Mouse (Mus musculus) forebrain, embryonic 11.5 days (tissue): ENCODE measurements at regions not wholly inside any gene's neighbourhood (a gene's known extent, or its start where the extent isn't known, plus 50 kb on each side); places are given as distances from the start of the nearest gene placed in this dataset.

ENCODE experiments used
- ATAC-seq: fragments of 200-750 bp; cut with Nextera tagmentation; replicated peaks from 2 replicates; pipeline ENCODE4 v1.8.0; 2017; ENCODE audit warnings: moderate TSS enrichment; ENCODE audit not compliant: low FRiP score
- DNase-seq: peaks from one replicate; pipeline ENCODE4 v3.0.0-alpha.2; 2017; ENCODE audit warnings: low spot score
- H3K27ac ChIP-seq: fragments of 300-500 bp; sonication (generic); 2 replicates; pipeline ENCODE4 v1.5.1; 2014; ENCODE audit warnings: low read depth, low read length
- H3K27me3 ChIP-seq: fragments of 300-500 bp; sonication (generic); 2 replicates; pipeline ENCODE4 v1.6.1; 2014; ENCODE audit warnings: mild to moderate bottlenecking, low read length, mixed read lengths; ENCODE audit not compliant: control insufficient read depth, insufficient read depth
- H3K36me3 ChIP-seq: fragments of 300-500 bp; sonication (generic); 2 replicates; pipeline ENCODE4 v1.6.1; 2014; ENCODE audit warnings: mild to moderate bottlenecking, low read length, moderate library complexity, mixed read lengths; ENCODE audit not compliant: control insufficient read depth, insufficient read depth
- H3K4me1 ChIP-seq: fragments of 300-500 bp; sonication (generic); replicated peaks from 2 replicates; pipeline ENCODE4 v1.6.1; 2014; ENCODE audit warnings: low read length, mixed read lengths; ENCODE audit not compliant: control insufficient read depth, insufficient read depth
- H3K4me2 ChIP-seq: fragments of 300-500 bp; sonication (generic); 2 replicates; pipeline ENCODE4 v1.6.1; 2014; ENCODE audit warnings: low read depth, mild to moderate bottlenecking, low read length, moderate library complexity, mixed read lengths; ENCODE audit not compliant: severe bottlenecking
- H3K4me3 ChIP-seq: fragments of 300-500 bp; sonication (generic); 2 replicates; pipeline ENCODE4 v1.5.1; 2014; ENCODE audit warnings: low read depth, low read length
- H3K9ac ChIP-seq: fragments of 300-500 bp; sonication (generic); 2 replicates; pipeline ENCODE4 v1.6.1; 2014; ENCODE audit warnings: low read length
- H3K9me3 ChIP-seq: fragments of 300-500 bp; sonication (generic); 2 replicates; pipeline ENCODE4 v1.6.1; 2016; ENCODE audit warnings: low read length, mixed read lengths; ENCODE audit not compliant: control insufficient read depth
- WGBS: fragments of 180-500 bp; shearing (Covaris S2); extraction: QIAGEN DNeasy Blood & Tissue Kit; methylation state at CpG from one replicate; pipeline ENCODE4 v1.1.7; 2014; 5-methylcytosine and 5-hydroxymethylcytosine counted together

- H3K4me2 ChIP-seq = no peak overlapping the region
- H3K4me1 ChIP-seq = peaks cover 5% of the 10 kb centered on the region; the same call in 1 of the 2 replicates
- no peak overlapping the region for H3K9ac ChIP-seq
- H3K4me3 ChIP-seq = no peak overlapping the region
- no peaks in the 10 kb centered on the region for H3K27me3 ChIP-seq
- H3K27ac ChIP-seq = no peak overlapping the region
- ATAC-seq (no peak), DNase-seq (no peak)
- 89% methylated on average over 12 of the region's 12 CpGs for WGBS
- H3K36me3 ChIP-seq = no peaks in the 10 kb centered on the region
- no peaks in the 10 kb centered on the region for H3K9me3 ChIP-seq
Observed at GRCm38 (mm10) chr8:104039526-104039925, 61.9 kb upstream of the Cdh5 start.

DNA sequence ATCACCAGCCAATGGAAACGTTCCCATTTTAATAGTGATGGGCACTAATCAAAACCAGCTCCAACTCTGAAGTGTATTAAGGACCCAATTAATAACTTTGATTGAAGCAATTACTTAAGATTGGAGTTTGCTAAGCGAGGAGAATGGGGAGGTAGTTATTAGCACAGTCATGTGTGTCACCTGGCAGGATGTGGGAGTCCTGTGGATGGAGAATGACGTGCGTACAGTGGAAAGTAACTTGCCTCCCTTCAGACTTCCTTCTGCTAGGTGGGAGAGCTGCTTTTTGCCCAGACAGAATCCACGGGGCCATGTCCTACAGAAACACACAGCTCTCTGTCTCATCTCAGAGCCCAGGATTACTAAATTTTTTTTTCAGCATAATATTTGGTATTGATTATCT is 59.9 kb upstream of the Cdh5 start:
- Histone ChIP-seq H3K4me3 (no peak overlapping the region), H3K9ac (no peak overlapping the region), H3K27me3 (no peaks in the 10 kb centered on the region), H3K27ac (no peak overlapping the region), H3K36me3 (no peaks in the 10 kb centered on the region), H3K4me2 (no peak overlapping the region), H3K4me1 (peaks cover 5% of the 10 kb centered on the region; the same call in 1 of the 2 replicates), H3K9me3 (no peaks in the 10 kb centered on the region; the same call in 1 of the 2 replicates)
- DNase-seq (no peak), ATAC-seq (no peak)
- 77% methylated on average over 5 of the region's 5 CpGs for WGBS

- Histone ChIP-seq H3K27me3 (no peaks in the 10 kb centered on the region), H3K9me3 (no peaks in the 10 kb centered on the region; the same call in 1 of the 2 replicates), H3K4me3 (no peak overlapping the region), H3K27ac (no peak overlapping the region), H3K36me3 (no peaks in the 10 kb centered on the region), H3K4me1 (peaks cover 5% of the 10 kb centered on the region; the same call in 1 of the 2 replicates), H3K9ac (no peak overlapping the region), H3K4me2 (no peak overlapping the region)
- DNase-seq (no peak), ATAC-seq (no peak)
- WGBS = 41% methylated on average over 8 of the region's 8 CpGs
Observed at GRCm38 (mm10) chr8:104042434-104042833, 59.0 kb upstream of the Cdh5 start.

GRCm38 (mm10) chr8:104048037-104048436 is 53.4 kb upstream of the Cdh5 start:
- DNase-seq (no peak), ATAC-seq (no peak)
- Histone ChIP-seq H3K4me3 (no peak overlapping the region), H3K4me2 (no peak overlapping the region), H3K27me3 (0 out of 2 replicates have a peak, but pooled peaks cover 2% of the 10 kb centered on the region), H3K36me3 (no peaks in the 10 kb centered on the region), H3K9ac (no peak overlapping the region), H3K9me3 (no peaks in the 10 kb centered on the region; the same call in 1 of the 2 replicates), H3K27ac (no peak overlapping the region), H3K4me1 (no peaks in the 10 kb centered on the region)
- WGBS = 89% methylated on average over 5 of the region's 5 CpGs

DNA sequence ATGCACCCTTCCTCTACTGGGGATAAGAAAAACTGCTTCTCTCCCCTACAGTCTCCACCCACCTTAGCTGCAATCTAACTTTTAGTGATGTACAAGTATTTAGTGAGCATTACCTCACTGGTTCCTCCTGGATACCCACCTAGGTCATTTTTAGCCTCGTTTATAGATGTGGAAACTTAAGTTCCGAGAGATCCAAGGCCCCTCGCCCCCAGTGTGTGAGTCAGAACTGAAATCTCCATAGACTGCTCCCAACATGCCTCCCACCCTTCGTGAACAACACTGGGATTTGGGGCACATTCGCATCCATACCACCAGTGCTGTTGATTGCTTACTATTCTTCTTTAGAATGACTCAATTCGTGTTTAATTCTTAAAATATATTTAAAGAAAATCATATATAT is 52.2 kb upstream of the Cdh5 start:
- DNase-seq (no peak), ATAC-seq (no peak)
- H3K4me2 ChIP-seq = no peak overlapping the region
- 0 out of 2 replicates have a peak, but pooled peaks cover 2% of the 10 kb centered on the region for H3K27me3 ChIP-seq
- no peaks in the 10 kb centered on the region for H3K36me3 ChIP-seq
- no peak overlapping the region for H3K27ac ChIP-seq
- H3K9ac ChIP-seq = no peak overlapping the region
- no peaks in the 10 kb centered on the region for H3K4me1 ChIP-seq
- no peaks in the 10 kb centered on the region; the same call in 1 of the 2 replicates for H3K9me3 ChIP-seq
- no peak overlapping the region for H3K4me3 ChIP-seq
- WGBS = 88% methylated on average over 6 of the region's 6 CpGs

DNA sequence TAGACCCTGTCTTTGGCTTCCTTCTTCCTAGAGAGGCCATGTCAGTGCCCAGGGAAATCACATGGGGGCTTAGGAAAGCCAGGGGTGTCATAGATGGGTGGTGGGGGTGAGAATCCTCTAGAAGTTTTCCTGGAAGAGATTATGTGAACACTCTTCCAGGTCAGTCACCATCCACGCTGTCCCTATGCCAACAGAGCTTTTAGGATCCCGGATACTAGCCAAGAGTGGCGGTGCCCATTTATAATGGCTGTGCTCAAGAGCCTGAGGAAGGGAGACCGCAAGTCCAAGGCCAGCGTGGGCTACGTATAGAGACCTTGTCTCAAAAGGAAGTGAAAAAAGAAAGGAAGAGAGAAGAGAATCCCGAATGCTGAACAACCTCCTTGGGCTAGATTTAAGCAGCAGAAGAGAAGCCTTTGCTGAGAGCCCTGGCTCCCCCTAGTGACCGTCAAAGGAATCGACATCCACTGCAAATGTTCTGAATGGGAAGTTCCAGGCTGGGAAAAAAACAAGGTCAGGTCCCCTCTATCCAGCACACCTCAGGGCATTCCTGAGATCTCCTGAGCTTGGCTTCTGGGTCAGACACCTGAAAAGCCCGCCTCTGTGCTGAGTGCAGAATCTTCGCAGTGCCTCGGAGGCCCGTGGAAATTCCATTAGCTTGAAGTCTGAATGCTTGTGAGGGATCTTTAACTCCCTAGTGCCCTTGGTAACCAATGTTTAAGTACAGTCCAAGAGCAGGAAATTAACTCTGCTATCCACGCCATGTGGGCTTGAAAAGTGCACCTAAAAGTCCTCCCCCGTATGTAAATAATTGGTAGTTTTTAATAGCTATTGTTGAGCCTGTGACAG is 50.5 kb upstream of the Cdh5 start:
- Histone ChIP-seq H3K4me2 (no peak overlapping the region), H3K27ac (no peak overlapping the region), H3K27me3 (0 out of 2 replicates have a peak, but pooled peaks cover 2% of the 10 kb centered on the region), H3K9ac (no peak overlapping the region), H3K36me3 (no peaks in the 10 kb centered on the region), H3K4me3 (no peak overlapping the region), H3K9me3 (no peaks in the 10 kb centered on the region), H3K4me1 (no peaks in the 10 kb centered on the region)
- ATAC-seq = peak; percentile 60; the same call in 1 of the 2 replicates
- DNase-seq = peak; percentile 71
- WGBS = 37% methylated on average over 15 of the region's 15 CpGs

- DNase-seq (no peak), ATAC-seq (no peak)
- WGBS = 64% methylated on average over 5 of the region's 5 CpGs
- Histone ChIP-seq H3K9me3 (no peaks in the 10 kb centered on the region), H3K9ac (no peak overlapping the region), H3K27ac (no peak overlapping the region), H3K4me1 (no peaks in the 10 kb centered on the region), H3K4me3 (no peak overlapping the region), H3K36me3 (no peaks in the 10 kb centered on the region), H3K27me3 (0 out of 2 replicates have a peak, but pooled peaks cover 2% of the 10 kb centered on the region), H3K4me2 (no peak overlapping the region)
Observed at GRCm38 (mm10) chr8:104051540-104051882, 49.9 kb upstream of the Cdh5 start.
